Mouse (Mus musculus): ENCODE measurements around the gene Glrx3.
"Not testable (repeated sequence)": the region's sequence is repeated elsewhere in the genome, so short reads cannot be mapped to it uniquely, and the experiment has no call there.

Glrx3 gene

GRCm38 (mm10) chr7:137437440-137438178, at the start of gene Glrx3:
Glrx3 (plus strand) TSS chr7:137437614.
- DNase-seq (ENCODE audit: low spot score): peak; percentile 61

GRCm38 (mm10) chr7:137387863-137388262, 49.6 kb upstream of the Glrx3 start:
- DNase-seq (ENCODE audit: low spot score): no peak

- DNase-seq (ENCODE audit: low spot score): no peak
Measured at GRCm38 (mm10) chr7:137395421-137395820, 42.0 kb upstream of the Glrx3 start.

GRCm38 (mm10) chr7:137397361-137397910, 40.0 kb upstream of the Glrx3 start:
- no peak for DNase-seq (ENCODE audit: low spot score)

GRCm38 (mm10) chr7:137398973-137399372, 38.4 kb upstream of the Glrx3 start:
- DNase-seq (ENCODE audit: low spot score): no peak

GRCm38 (mm10) chr7:137404146-137404545, 33.3 kb upstream of the Glrx3 start:
- DNase-seq (ENCODE audit: low spot score): no peak

GRCm38 (mm10) chr7:137407428-137408058, 29.9 kb upstream of the Glrx3 start:
- no peak for DNase-seq (ENCODE audit: low spot score)

GRCm38 (mm10) chr7:137410337-137411197, 26.8 kb upstream of the Glrx3 start, which contains the start of gene 9430038I01Rik:
9430038I01Rik (minus strand) TSS chr7:137410762.
- peak; percentile 88 for DNase-seq (ENCODE audit: low spot score)

GRCm38 (mm10) chr7:137414710-137415109, 22.7 kb upstream of the Glrx3 start:
- no peak for DNase-seq (ENCODE audit: low spot score)

GRCm38 (mm10) chr7:137420550-137420949, 16.9 kb upstream of the Glrx3 start:
- DNase-seq (ENCODE audit: low spot score): no peak

- DNase-seq (ENCODE audit: low spot score): no peak
Measured at GRCm38 (mm10) chr7:137421236-137421635, 16.2 kb upstream of the Glrx3 start.

- DNase-seq (ENCODE audit: low spot score): no peak
Measured at GRCm38 (mm10) chr7:137426693-137427092, 10.7 kb upstream of the Glrx3 start.

- DNase-seq (ENCODE audit: low spot score): no peak
Measured at GRCm38 (mm10) chr7:137431769-137432603, 5.4 kb upstream of the Glrx3 start.

GRCm38 (mm10) chr7:137436901-137437300, 513 bp upstream of the Glrx3 start:
- DNase-seq (ENCODE audit: low spot score): no peak

- DNase-seq (ENCODE audit: low spot score): no peak
Measured at GRCm38 (mm10) chr7:137438179-137438550, 751 bp downstream of the Glrx3 start.

- not testable (repeated sequence) for DNase-seq (ENCODE audit: low spot score)
Measured at GRCm38 (mm10) chr7:137438962-137439361, 1.5 kb downstream of the Glrx3 start.

- DNase-seq (ENCODE audit: low spot score): no peak
Measured at GRCm38 (mm10) chr7:137442951-137443350, 5.5 kb downstream of the Glrx3 start.

GRCm38 (mm10) chr7:137445321-137445720, 7.9 kb downstream of the Glrx3 start:
- DNase-seq (ENCODE audit: low spot score): no peak

- DNase-seq (ENCODE audit: low spot score): no peak
Measured at GRCm38 (mm10) chr7:137461396-137461795, 24.0 kb downstream of the Glrx3 start.

GRCm38 (mm10) chr7:137468174-137468573, 30.8 kb downstream of the Glrx3 start:
- DNase-seq (ENCODE audit: low spot score): no peak

- DNase-seq (ENCODE audit: low spot score): no peak
Measured at GRCm38 (mm10) chr7:137471431-137472120, 34.2 kb downstream of the Glrx3 start.
